Mouse (Mus musculus) cerebellum, adult 2 months (tissue): ENCODE data around the gene Sec11a.

ENCODE experiments used
- CTCF ChIP-seq: fragments of 200-500 bp; IDR thresholded peaks from 2 replicates; pipeline ENCODE4 v1.5.1; 2011; ENCODE audit warnings: low read depth, mild to moderate bottlenecking, control low read depth, low read length, moderate library complexity, borderline replicate concordance; ENCODE audit not compliant: insufficient read depth
- POLR2A ChIP-seq: fragments of 200-500 bp; IDR thresholded peaks from 2 replicates; pipeline ENCODE4 v1.6.1; 2011; ENCODE audit warnings: low read length, control low read depth, borderline replicate concordance; ENCODE audit not compliant: insufficient read depth

DNA sequence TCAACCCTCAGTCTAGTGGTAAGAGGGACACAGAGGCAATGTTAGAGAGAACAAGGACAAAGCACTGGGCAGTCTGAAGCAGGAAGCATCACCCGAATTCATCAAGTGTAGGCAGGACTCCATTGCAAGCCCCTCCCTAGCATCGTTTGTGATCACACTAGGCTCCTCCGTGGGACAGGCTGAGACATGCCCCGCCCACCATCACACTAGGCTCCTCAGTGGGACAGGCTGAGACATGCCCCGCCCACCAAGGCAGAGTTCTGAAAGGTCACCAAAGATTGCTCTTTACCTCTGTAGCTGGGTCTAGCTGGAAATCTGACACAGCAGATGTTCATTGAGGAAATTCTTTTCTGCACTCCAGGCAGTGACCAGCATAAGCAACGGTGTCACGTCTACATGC, 36.5 kb downstream of the Sec11a start:
- TF ChIP-seq POLR2A (no peak), CTCF (no peak)
